Mouse (Mus musculus): ENCODE measurements around the gene Tiam2. TPM values are rescaled to one million over a fixed set of nuclear protein-coding genes. Genes with fewer than 3 reads are reported as not detected.
A peak's percentile ranks its signal among the peaks of the same experiment; 100 is the strongest.

Tiam2 gene
- total RNA-seq, 2 experiments from 2014 or later, result 80.1 to 82.9 TPM

- no peak for TF ChIP-seq CTCF (IDR thresholded peaks at IDR 0.05)
- DNase-seq (ENCODE audit: extremely low spot score in 1 of 2, low spot score in 2 of 2), result no peak
- intact Hi-C loops (cut with DNase I), result no loop called here
- no peak overlapping the region for H3K27ac ChIP-seq
- no peak overlapping the region for H3K4me3 ChIP-seq
Observed at GRCm38 (mm10) chr17:3315581-3315980, 10.8 kb upstream of the Tiam2 start.

DNA sequence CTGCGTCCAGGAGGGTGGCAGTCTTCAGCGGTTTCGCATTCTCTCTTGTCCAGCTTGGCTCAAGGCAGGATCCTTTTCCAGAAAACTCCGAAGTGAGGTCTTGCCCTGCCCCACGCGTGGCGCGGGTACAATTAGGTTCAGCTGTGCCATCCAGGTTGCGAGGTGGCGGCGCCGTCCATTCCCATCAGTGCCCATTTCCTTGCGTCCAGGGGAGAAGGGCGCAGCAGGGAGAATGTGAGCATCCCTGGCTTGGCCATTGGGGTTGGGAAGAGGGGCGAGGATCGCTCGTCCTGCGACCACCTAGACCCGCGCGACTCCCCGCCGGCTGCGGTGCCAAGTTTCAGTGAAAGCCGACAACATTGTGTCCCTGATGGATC, 518 bp downstream of the Tiam2 start:
- Histone ChIP-seq H3K27ac (no peak overlapping the region), H3K4me3 (peak overlapping the region; percentile 51)
- intact Hi-C loops (cut with DNase I), result no loop called here
- no peak for TF ChIP-seq CTCF (IDR thresholded peaks at IDR 0.05)
- DNase-seq (ENCODE audit: extremely low spot score in 1 of 2, low spot score in 2 of 2), result no peak

DNA sequence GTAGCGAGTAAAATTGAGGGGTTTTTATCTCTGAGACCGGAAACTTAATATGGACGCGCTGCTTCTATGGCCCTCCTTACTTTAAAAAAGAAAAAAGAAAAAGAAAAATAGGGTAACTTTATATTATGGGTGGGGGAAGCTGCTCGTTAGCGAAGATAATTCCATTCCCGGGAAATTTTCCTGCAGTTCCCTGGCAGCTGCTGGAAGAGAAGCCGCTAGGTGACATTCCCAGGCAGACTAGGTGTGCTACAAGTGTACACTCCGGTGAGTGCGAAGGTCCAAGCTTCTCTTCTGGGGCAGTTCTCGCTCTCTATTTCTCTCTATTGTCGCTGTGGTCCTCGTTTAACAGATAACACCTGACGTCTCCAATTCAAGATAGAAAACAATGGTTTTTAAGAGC, 962 bp downstream of the Tiam2 start:
- Histone ChIP-seq H3K4me3 (peak overlapping the region; percentile 51), H3K27ac (no peak overlapping the region)
- no peak for TF ChIP-seq CTCF (IDR thresholded peaks at IDR 0.05)
- intact Hi-C loops (cut with DNase I), result no loop called here
- no peak for DNase-seq (ENCODE audit: extremely low spot score in 1 of 2, low spot score in 2 of 2)

GRCm38 (mm10) chr17:3328820-3329219, 2.4 kb downstream of the Tiam2 start:
- DNase-seq (ENCODE audit: extremely low spot score in 1 of 2, low spot score in 2 of 2), result no peak
- intact Hi-C loops (cut with DNase I), result no loop called here
- no peak for TF ChIP-seq CTCF (IDR thresholded peaks at IDR 0.05)
- Histone ChIP-seq H3K4me3 (no peak overlapping the region), H3K27ac (no peak overlapping the region)

DNA sequence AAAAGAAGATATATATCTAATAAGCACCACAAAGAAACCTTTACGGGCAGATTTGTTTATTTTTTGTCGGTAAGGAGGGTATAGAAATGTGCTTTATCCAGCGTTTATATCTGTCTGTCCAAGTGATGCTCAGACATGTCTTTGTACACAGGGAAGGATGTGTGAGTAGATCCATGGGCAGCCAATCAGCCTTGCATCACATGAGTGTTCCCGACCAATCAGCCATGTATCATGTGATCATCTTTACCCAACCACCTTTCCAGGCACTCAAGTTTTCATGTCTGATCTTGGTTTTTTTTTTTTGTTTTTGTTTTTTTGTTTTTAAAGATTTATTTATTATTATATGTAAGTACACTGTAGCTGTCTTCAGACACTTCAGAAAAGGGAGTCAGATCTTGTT, 3.1 kb downstream of the Tiam2 start:
- H3K4me3 ChIP-seq, result no peak overlapping the region
- intact Hi-C loops (cut with DNase I), result no loop called here
- no peak overlapping the region for H3K27ac ChIP-seq

GRCm38 (mm10) chr17:3331721-3332461, 5.5 kb downstream of the Tiam2 start:
- TF ChIP-seq CTCF (IDR thresholded peaks at IDR 0.05), result no peak
- no peak for DNase-seq (ENCODE audit: extremely low spot score in 1 of 2, low spot score in 2 of 2)
- no peak overlapping the region for H3K4me3 ChIP-seq
- no peak overlapping the region for H3K27ac ChIP-seq
- intact Hi-C loops (cut with DNase I), result no loop called here

More for the DNA sequence above, 3.1 kb downstream of the Tiam2 start:
- no peak for DNase-seq (ENCODE audit: extremely low spot score in 1 of 2, low spot score in 2 of 2)
- TF ChIP-seq CTCF (IDR thresholded peaks at IDR 0.05), result no peak

DNA sequence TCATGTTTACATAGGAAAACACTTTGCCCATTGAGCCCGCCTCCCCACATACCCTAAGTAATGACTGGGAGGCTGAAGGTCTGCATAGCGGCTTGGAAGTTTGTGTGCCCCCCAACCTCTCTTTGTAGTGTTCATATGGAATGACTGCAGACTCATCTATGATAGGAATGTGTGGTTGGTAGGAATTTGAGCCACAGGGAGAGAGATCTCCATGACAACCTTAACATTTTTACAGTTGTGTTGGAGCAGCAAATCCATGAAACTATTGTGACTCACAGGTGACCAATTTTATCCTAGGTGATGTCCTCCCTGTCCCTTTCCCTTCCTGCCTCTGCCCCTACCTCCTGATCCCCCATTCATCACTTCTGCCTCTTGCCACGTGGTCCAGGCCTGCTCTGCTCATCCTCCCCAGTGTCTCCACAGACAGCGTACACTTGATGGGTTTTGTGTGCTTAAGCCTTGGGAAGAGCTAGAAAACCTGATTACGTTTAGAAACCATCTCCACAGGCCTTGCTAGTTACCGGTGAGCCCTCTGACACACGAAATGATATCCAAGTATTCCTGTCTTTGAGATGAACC, 9.9 kb downstream of the Tiam2 start:
- H3K4me3 ChIP-seq, result no peak overlapping the region
- intact Hi-C loops (cut with DNase I), result no loop called here
- H3K27ac ChIP-seq, result no peak overlapping the region
- no peak for DNase-seq (ENCODE audit: extremely low spot score in 1 of 2, low spot score in 2 of 2)
- TF ChIP-seq CTCF (IDR thresholded peaks at IDR 0.05), result no peak

DNA sequence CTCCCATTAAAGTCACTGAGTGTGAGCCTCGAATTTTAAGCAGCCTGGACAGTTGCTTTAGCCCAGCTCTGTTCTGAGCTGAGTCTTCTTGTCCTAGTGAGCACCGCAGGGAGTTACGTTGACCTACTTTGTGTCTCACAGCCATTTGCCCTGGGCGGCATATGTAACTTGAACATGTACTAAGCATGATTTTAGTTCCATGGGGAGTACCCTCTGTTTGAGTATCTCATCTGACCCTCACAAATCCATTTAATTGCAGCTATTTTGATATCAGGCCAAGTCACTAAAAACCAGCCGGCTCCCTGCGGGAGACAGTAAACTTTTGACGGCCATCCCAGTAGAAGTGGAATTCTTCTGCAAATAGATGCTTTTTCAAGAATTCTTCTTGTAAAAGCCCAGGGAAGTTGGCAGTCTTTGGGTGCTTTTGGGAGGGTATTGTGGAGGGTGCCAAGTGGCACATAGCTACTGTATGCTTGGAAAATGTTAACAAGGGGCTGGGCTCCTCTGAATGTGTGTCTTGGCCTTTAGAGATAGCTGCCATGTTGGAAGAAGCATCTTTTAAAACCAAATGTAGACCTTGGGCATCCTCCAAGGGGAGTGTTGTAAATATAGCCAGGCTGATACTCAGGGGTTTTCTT, 10.6 kb downstream of the Tiam2 start:
- Histone ChIP-seq H3K4me3 (no peak overlapping the region), H3K27ac (no peak overlapping the region)
- no peak for DNase-seq (ENCODE audit: extremely low spot score in 1 of 2, low spot score in 2 of 2)
- TF ChIP-seq CTCF (IDR thresholded peaks at IDR 0.05), result no peak
- intact Hi-C loops (cut with DNase I), result no loop called here

- DNase-seq (ENCODE audit: extremely low spot score in 1 of 2, low spot score in 2 of 2), result no peak
- Histone ChIP-seq H3K4me3 (no peak overlapping the region), H3K27ac (no peak overlapping the region)
- intact Hi-C loops (cut with DNase I), result no loop called here
- no peak for TF ChIP-seq CTCF (IDR thresholded peaks at IDR 0.05)
Observed at GRCm38 (mm10) chr17:3337525-3337888, 11.1 kb downstream of the Tiam2 start.

DNA sequence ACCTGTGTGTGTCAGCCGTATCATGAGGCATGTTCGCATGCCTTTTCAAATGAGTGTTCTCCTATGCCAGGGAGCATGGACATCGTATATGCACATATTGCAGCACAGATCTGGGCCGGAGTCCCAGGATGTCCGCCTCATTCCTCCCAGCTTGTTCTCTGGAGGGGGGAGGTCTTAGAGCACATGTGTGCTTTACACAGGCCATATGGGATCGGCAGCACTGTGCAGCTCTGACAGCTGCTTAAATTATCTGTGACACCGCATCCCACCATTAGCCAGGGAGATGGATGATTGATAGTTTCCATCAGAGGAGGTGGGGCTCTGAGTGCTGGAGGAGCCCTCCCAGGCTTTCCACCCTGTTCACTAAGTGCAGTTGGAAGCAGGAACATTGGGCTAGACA, 12.4 kb downstream of the Tiam2 start:
- DNase-seq (ENCODE audit: extremely low spot score in 1 of 2, low spot score in 2 of 2), result no peak
- no peak for TF ChIP-seq CTCF (IDR thresholded peaks at IDR 0.05)
- Histone ChIP-seq H3K4me3 (no peak overlapping the region), H3K27ac (no peak overlapping the region)
- intact Hi-C loops (cut with DNase I), result no loop called here

- TF ChIP-seq CTCF (IDR thresholded peaks at IDR 0.05), result no peak
- intact Hi-C loops (cut with DNase I), result no loop called here
- Histone ChIP-seq H3K4me3 (no peak overlapping the region), H3K27ac (peak overlapping the region; percentile 60; the same call in 1 of the 2 replicates)
- DNase-seq (ENCODE audit: extremely low spot score in 1 of 2, low spot score in 2 of 2), result no peak
Observed at GRCm38 (mm10) chr17:3344872-3345271, 18.5 kb downstream of the Tiam2 start.

DNA sequence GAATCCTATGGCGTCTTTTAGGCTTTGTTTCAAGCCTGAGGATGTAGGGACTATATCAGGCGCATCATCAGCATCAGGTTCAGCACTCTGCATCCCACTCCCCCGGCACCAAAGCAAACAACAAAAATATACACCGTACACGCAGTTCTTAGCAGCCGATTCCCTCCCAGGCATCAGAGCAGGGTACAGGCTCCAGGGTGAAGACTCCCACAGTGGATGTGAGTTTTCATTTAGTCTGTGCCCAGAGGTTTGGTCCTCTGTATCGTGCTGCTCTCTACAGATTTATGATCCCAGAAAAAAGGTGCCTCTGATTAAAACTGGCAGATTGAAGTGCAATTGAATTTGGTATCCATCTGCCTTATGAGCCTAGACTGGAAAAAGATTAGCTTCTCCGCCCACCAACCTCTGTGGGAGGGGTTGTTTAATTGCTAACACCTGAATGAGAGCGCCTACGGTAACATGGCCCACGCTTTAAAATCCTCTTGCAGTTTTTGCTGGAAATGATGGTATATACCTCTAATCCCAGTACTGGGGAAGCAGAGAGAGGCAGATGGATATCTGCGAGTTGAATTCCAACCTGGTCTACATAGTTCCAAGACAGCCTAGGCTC, 19.0 kb downstream of the Tiam2 start:
- no peak for TF ChIP-seq CTCF (IDR thresholded peaks at IDR 0.05)
- DNase-seq (ENCODE audit: extremely low spot score in 1 of 2, low spot score in 2 of 2), result no peak
- H3K4me3 ChIP-seq, result no peak overlapping the region
- intact Hi-C loops (cut with DNase I), result no loop called here
- H3K27ac ChIP-seq, result peak overlapping the region; percentile 60; the same call in 1 of the 2 replicates

All from left cerebral cortex, adult 2 months (tissue).